Mouse (Mus musculus): ENCODE results near the gene Unc119b. TPM values are rescaled to one million over a fixed set of nuclear protein-coding genes. Genes with fewer than 3 reads are reported as not detected.

The Unc119b gene
- polyA plus RNA-seq, 1 experiment, result 38.7 TPM

- WGBS, result 36% methylated on average over 24 of the region's 24 CpGs
- DNase-seq (ENCODE audit: low read depth in 1 of 2, low spot score in 2 of 2), result peak in 1 of 2 experiments; percentile 82
- H3K27ac ChIP-seq (ENCODE audit: insufficient read depth, low read length), result no peak overlapping the region
Measured at GRCm38 (mm10) chr5:115125211-115125871, 9.4 kb downstream of the Unc119b start.

GRCm38 (mm10) chr5:115124690-115125089 is 10.1 kb downstream of the Unc119b start:
- 95% methylated on average over 6 of the region's 6 CpGs for WGBS

More at GRCm38 (mm10) chr5:115125211-115125871, 9.4 kb downstream of the Unc119b start:
- Histone ChIP-seq H3K4me1 (ENCODE audit: control insufficient read depth, insufficient read depth, insufficient read length) (peaks cover 4% of the 10 kb centered on the region; the same call in 1 of the 2 replicates), H3K4me3 (ENCODE audit: extremely low read depth, insufficient read depth, insufficient read length) (no peak overlapping the region), H3K27me3 (ENCODE audit: control insufficient read depth, insufficient read depth, low read length) (no peaks in the 10 kb centered on the region), H3K36me3 (ENCODE audit: control insufficient read depth, insufficient read depth, low read length) (peaks cover 19% of the 10 kb centered on the region)
- no peak for TF ChIP-seq POLR2A (IDR thresholded peaks at IDR 0.05; ENCODE audit: low read depth, low read length)
- peak; percentile 99 for TF ChIP-seq CTCF (IDR thresholded peaks at IDR 0.05; ENCODE audit: extremely low read depth, insufficient read depth, insufficient read length, insufficient replicate concordance)

GRCm38 (mm10) chr5:115120978-115121377 is 13.8 kb downstream of the Unc119b start:
- peaks cover 2% of the 10 kb centered on the region; the same call in 1 of the 2 replicates for H3K36me3 ChIP-seq (ENCODE audit: control insufficient read depth, insufficient read depth, low read length)
- H3K4me3 ChIP-seq (ENCODE audit: extremely low read depth, insufficient read depth, insufficient read length), result no peak overlapping the region
- H3K27me3 ChIP-seq (ENCODE audit: control insufficient read depth, insufficient read depth, low read length), result no peaks in the 10 kb centered on the region
- no peak overlapping the region for H3K27ac ChIP-seq (ENCODE audit: insufficient read depth, low read length)
- 90% methylated on average over 5 of the region's 5 CpGs for WGBS
- no peak for DNase-seq (ENCODE audit: low read depth in 1 of 2, low spot score in 2 of 2)
- no peaks in the 10 kb centered on the region; the same call in none of the 2 replicates for H3K4me1 ChIP-seq (ENCODE audit: control insufficient read depth, insufficient read depth, insufficient read length)
- TF ChIP-seq POLR2A (IDR thresholded peaks at IDR 0.05; ENCODE audit: low read depth, low read length) (no peak), CTCF (IDR thresholded peaks at IDR 0.05; ENCODE audit: extremely low read depth, insufficient read depth, insufficient read length, insufficient replicate concordance) (no peak)

More at GRCm38 (mm10) chr5:115124690-115125089, 10.1 kb downstream of the Unc119b start:
- Histone ChIP-seq H3K27me3 (ENCODE audit: control insufficient read depth, insufficient read depth, low read length) (no peaks in the 10 kb centered on the region), H3K27ac (ENCODE audit: insufficient read depth, low read length) (no peak overlapping the region), H3K4me1 (ENCODE audit: control insufficient read depth, insufficient read depth, insufficient read length) (peaks cover 4% of the 10 kb centered on the region; the same call in 1 of the 2 replicates), H3K4me3 (ENCODE audit: extremely low read depth, insufficient read depth, insufficient read length) (no peak overlapping the region), H3K36me3 (ENCODE audit: control insufficient read depth, insufficient read depth, low read length) (peaks cover 17% of the 10 kb centered on the region)
- no peak for TF ChIP-seq POLR2A (IDR thresholded peaks at IDR 0.05; ENCODE audit: low read depth, low read length)
- no peak for TF ChIP-seq CTCF (IDR thresholded peaks at IDR 0.05; ENCODE audit: extremely low read depth, insufficient read depth, insufficient read length, insufficient replicate concordance)
- no peak for DNase-seq (ENCODE audit: low read depth in 1 of 2, low spot score in 2 of 2)

GRCm38 (mm10) chr5:115118961-115119570 is 15.7 kb downstream of the Unc119b start, which contains the start of gene Acads:
Gene Acads (minus strand): TSS chr5:115119346.
- DNase-seq (ENCODE audit: low read depth in 1 of 2, low spot score in 2 of 2), result peak; percentile 56 to 84
- WGBS, result under 1% methylated on average over 39 of the region's 39 CpGs
- TF ChIP-seq POLR2A (IDR thresholded peaks at IDR 0.05; ENCODE audit: low read depth, low read length) (peak; percentile 25; the same call in 1 of the 2 replicates), CTCF (IDR thresholded peaks at IDR 0.05; ENCODE audit: extremely low read depth, insufficient read depth, insufficient read length, insufficient replicate concordance) (no peak)
- H3K27me3 ChIP-seq (ENCODE audit: control insufficient read depth, insufficient read depth, low read length), result no peaks in the 10 kb centered on the region
- no peak within 1 kb of the TSS; the same call in 1 of the 2 replicates for H3K27ac ChIP-seq (ENCODE audit: insufficient read depth, low read length)
- peaks cover 2% of the 10 kb centered on the region; the same call in 1 of the 2 replicates for H3K36me3 ChIP-seq (ENCODE audit: control insufficient read depth, insufficient read depth, low read length)
- H3K4me3 ChIP-seq (ENCODE audit: extremely low read depth, insufficient read depth, insufficient read length), result peak within 1 kb of the TSS; percentile 92
- H3K4me1 ChIP-seq (ENCODE audit: control insufficient read depth, insufficient read depth, insufficient read length), result no peaks in the 10 kb centered on the region; the same call in none of the 2 replicates

GRCm38 (mm10) chr5:115117467-115117866 is 17.3 kb downstream of the Unc119b start:
- no peaks in the 10 kb centered on the region for H3K27me3 ChIP-seq (ENCODE audit: control insufficient read depth, insufficient read depth, low read length)
- H3K4me3 ChIP-seq (ENCODE audit: extremely low read depth, insufficient read depth, insufficient read length), result no peak overlapping the region
- WGBS, result 97% methylated on average over 13 of the region's 13 CpGs
- peaks cover under 1% of the 10 kb centered on the region; the same call in 1 of the 2 replicates for H3K36me3 ChIP-seq (ENCODE audit: control insufficient read depth, insufficient read depth, low read length)
- no peaks in the 10 kb centered on the region; the same call in none of the 2 replicates for H3K4me1 ChIP-seq (ENCODE audit: control insufficient read depth, insufficient read depth, insufficient read length)
- H3K27ac ChIP-seq (ENCODE audit: insufficient read depth, low read length), result no peak overlapping the region
- DNase-seq (ENCODE audit: low read depth in 1 of 2, low spot score in 2 of 2), result no peak
- TF ChIP-seq POLR2A (IDR thresholded peaks at IDR 0.05; ENCODE audit: low read depth, low read length) (no peak), CTCF (IDR thresholded peaks at IDR 0.05; ENCODE audit: extremely low read depth, insufficient read depth, insufficient read length, insufficient replicate concordance) (no peak)

- peaks cover 5% of the 10 kb centered on the region; the same call in 1 of the 2 replicates for H3K36me3 ChIP-seq (ENCODE audit: control insufficient read depth, insufficient read depth, low read length)
- WGBS, result 85% methylated on average over 3 of the region's 3 CpGs
- no peak for DNase-seq (ENCODE audit: low read depth in 1 of 2, low spot score in 2 of 2)
Measured at GRCm38 (mm10) chr5:115116426-115116825, 18.3 kb downstream of the Unc119b start.

More at GRCm38 (mm10) chr5:115116426-115116825, 18.3 kb downstream of the Unc119b start:
- Histone ChIP-seq H3K27ac (ENCODE audit: insufficient read depth, low read length) (no peak overlapping the region), H3K27me3 (ENCODE audit: control insufficient read depth, insufficient read depth, low read length) (no peaks in the 10 kb centered on the region), H3K4me1 (ENCODE audit: control insufficient read depth, insufficient read depth, insufficient read length) (no peaks in the 10 kb centered on the region; the same call in none of the 2 replicates), H3K4me3 (ENCODE audit: extremely low read depth, insufficient read depth, insufficient read length) (no peak overlapping the region)
- no peak for TF ChIP-seq POLR2A (IDR thresholded peaks at IDR 0.05; ENCODE audit: low read depth, low read length)
- TF ChIP-seq CTCF (IDR thresholded peaks at IDR 0.05; ENCODE audit: extremely low read depth, insufficient read depth, insufficient read length, insufficient replicate concordance), result no peak

Measured in spleen, adult 2 months (tissue).